Mouse (Mus musculus) spleen, embryonic (tissue): ENCODE results near the gene Fbxo21.

ENCODE experiments used
- CTCF ChIA-PET: fragments of 350-600 bp; sonication (Branson Sonifier 250); formaldehyde crosslinking; loops from one replicate; lab custom pipeline; 2022; lab: Charles Lee

Fbxo21 gene

GRCm38 (mm10) chr5:117976657-117977500, at the start of gene Fbxo21:
Gene Fbxo21, plus strand, starts transcription at chr5:117976730.
- CTCF ChIA-PET, result no interaction called here

- CTCF ChIA-PET, result no interaction called here
Measured at GRCm38 (mm10) chr5:117928553-117928952, 48.0 kb upstream of the Fbxo21 start.

- CTCF ChIA-PET, result interaction anchor here (0.7 kb wide), 1 partner anchor 14 kb away, joined by 17 read pairs; no protein-coding TSS in a partner anchor
Measured at GRCm38 (mm10) chr5:117932222-117932621, 44.3 kb upstream of the Fbxo21 start.

GRCm38 (mm10) chr5:117932862-117933261, 43.7 kb upstream of the Fbxo21 start:
- CTCF ChIA-PET, result no interaction called here

- CTCF ChIA-PET, result no interaction called here
Measured at GRCm38 (mm10) chr5:117936346-117936745, 40.2 kb upstream of the Fbxo21 start.

GRCm38 (mm10) chr5:117937186-117937585, 39.3 kb upstream of the Fbxo21 start:
- CTCF ChIA-PET, result no interaction called here

GRCm38 (mm10) chr5:117938182-117938581, 38.3 kb upstream of the Fbxo21 start:
- CTCF ChIA-PET, result interaction anchor here (0.5 to 0.7 kb wide), 2 partner anchors 18 to 67 kb away, joined by 6 to 13 read pairs; no protein-coding TSS in a partner anchor

- CTCF ChIA-PET, result no interaction called here
Measured at GRCm38 (mm10) chr5:117939402-117939801, 37.1 kb upstream of the Fbxo21 start.

- CTCF ChIA-PET, result no interaction called here
Measured at GRCm38 (mm10) chr5:117941552-117941951, 35.0 kb upstream of the Fbxo21 start.

- CTCF ChIA-PET, result interaction anchor here (0.5 kb wide), 1 partner anchor 15 kb away, joined by 17 read pairs; no protein-coding TSS in a partner anchor
Measured at GRCm38 (mm10) chr5:117946605-117947004, 29.9 kb upstream of the Fbxo21 start.

- CTCF ChIA-PET, result no interaction called here
Measured at GRCm38 (mm10) chr5:117949393-117949792, 27.1 kb upstream of the Fbxo21 start.

GRCm38 (mm10) chr5:117953893-117954292, 22.6 kb upstream of the Fbxo21 start:
- CTCF ChIA-PET, result no interaction called here

GRCm38 (mm10) chr5:117954429-117954828, 22.1 kb upstream of the Fbxo21 start:
- CTCF ChIA-PET, result no interaction called here

- CTCF ChIA-PET, result interaction anchor here (0.6 to 0.9 kb wide), 5 partner anchors 18 to 439 kb away, joined by 3 to 10 read pairs (median 6); no protein-coding TSS in a partner anchor
Measured at GRCm38 (mm10) chr5:117955675-117956420, 20.7 kb upstream of the Fbxo21 start.

GRCm38 (mm10) chr5:117964750-117965149, 11.8 kb upstream of the Fbxo21 start:
- CTCF ChIA-PET, result interaction anchor here (0.7 kb wide), 1 partner anchor 795 kb away, joined by 3 read pairs; no protein-coding TSS in a partner anchor

GRCm38 (mm10) chr5:117966956-117967355, 9.6 kb upstream of the Fbxo21 start:
- CTCF ChIA-PET, result no interaction called here

GRCm38 (mm10) chr5:117967659-117968069, 8.9 kb upstream of the Fbxo21 start:
- CTCF ChIA-PET, result no interaction called here

- CTCF ChIA-PET, result no interaction called here
Measured at GRCm38 (mm10) chr5:117969681-117970427, 6.7 kb upstream of the Fbxo21 start.

- CTCF ChIA-PET, result no interaction called here
Measured at GRCm38 (mm10) chr5:117976263-117976656, 270 bp upstream of the Fbxo21 start.

GRCm38 (mm10) chr5:117977501-117978158, 1.1 kb downstream of the Fbxo21 start:
- CTCF ChIA-PET, result no interaction called here

- CTCF ChIA-PET, result no interaction called here
Measured at GRCm38 (mm10) chr5:117978159-117978697, 1.7 kb downstream of the Fbxo21 start.
